Mouse (Mus musculus) kidney, postnatal 10 days (tissue): ENCODE measurements around the gene Pop7.
A peak's percentile ranks its signal among the peaks of the same experiment; 100 is the strongest.

ENCODE experiments used
- DNase-seq: peaks from one replicate; pipeline ENCODE4 v3.0.0; 2021; ENCODE audit warnings: mixed read lengths

Gene Pop7

GRCm38 (mm10) chr5:137527413-137527812 lies 25.1 kb upstream of the Pop7 start:
- peak; percentile 13 for DNase-seq

- DNase-seq = peak; percentile 74
Measured at GRCm38 (mm10) chr5:137526192-137526936, 24.0 kb upstream of the Pop7 start.

GRCm38 (mm10) chr5:137525511-137525910 lies 23.2 kb upstream of the Pop7 start:
- DNase-seq = peak; percentile 18

GRCm38 (mm10) chr5:137524671-137525070 lies 22.4 kb upstream of the Pop7 start:
- DNase-seq = peak; percentile 19

GRCm38 (mm10) chr5:137524251-137524515 lies 21.9 kb upstream of the Pop7 start:
- no peak for DNase-seq

GRCm38 (mm10) chr5:137523396-137524250 lies 21.3 kb upstream of the Pop7 start:
- no peak for DNase-seq

- no peak for DNase-seq
Measured at GRCm38 (mm10) chr5:137522711-137523110, 20.4 kb upstream of the Pop7 start.

- no peak for DNase-seq
Measured at GRCm38 (mm10) chr5:137521861-137522260, 19.5 kb upstream of the Pop7 start.

GRCm38 (mm10) chr5:137519691-137520550 lies 17.6 kb upstream of the Pop7 start:
- DNase-seq = no peak

GRCm38 (mm10) chr5:137518436-137518835 lies 16.1 kb upstream of the Pop7 start, which contains the start of gene Gigyf1:
Gigyf1 (plus strand) TSS chr5:137518548.
- peak; percentile 54 for DNase-seq

GRCm38 (mm10) chr5:137514811-137515210 lies 12.5 kb upstream of the Pop7 start:
- DNase-seq = no peak

GRCm38 (mm10) chr5:137513951-137514721 lies 11.8 kb upstream of the Pop7 start:
- DNase-seq = no peak

GRCm38 (mm10) chr5:137512847-137513794 lies 10.8 kb upstream of the Pop7 start:
- DNase-seq = peak; percentile 68

- no peak for DNase-seq
Measured at GRCm38 (mm10) chr5:137511706-137512105, 9.4 kb upstream of the Pop7 start.

- DNase-seq = peak; percentile 54
Measured at GRCm38 (mm10) chr5:137510573-137511390, 8.5 kb upstream of the Pop7 start.

GRCm38 (mm10) chr5:137510014-137510501 lies 7.7 kb upstream of the Pop7 start:
- DNase-seq = peak; percentile 90

GRCm38 (mm10) chr5:137504041-137504440 lies 1.7 kb upstream of the Pop7 start:
- peak; percentile 45 for DNase-seq

- DNase-seq = peak; percentile 93
Measured at GRCm38 (mm10) chr5:137502667-137503110, 371 bp upstream of the Pop7 start.

GRCm38 (mm10) chr5:137500186-137500585 lies 2.1 kb downstream of the Pop7 start:
- DNase-seq = no peak

- DNase-seq = peak; percentile 58
Measured at GRCm38 (mm10) chr5:137493831-137494230, 8.5 kb downstream of the Pop7 start.
